Mouse (Mus musculus) intestine, postnatal 0 days (tissue): Measurements from ENCODE around the gene D630039A03Rik. TPM values are rescaled to one million over a fixed set of nuclear protein-coding genes. Genes with fewer than 3 reads are reported as not detected.
A peak's percentile ranks its signal among the peaks of the same experiment; 100 is the strongest.

Source experiments
- ATAC-seq: fragments of 200-750 bp; cut with Nextera tagmentation; 2 replicates; pipeline ENCODE4 v1.8.0; 2017; ENCODE audit warnings: mild to moderate bottlenecking, moderate TSS enrichment, moderate library complexity
- H3K27ac ChIP-seq: fragments of 300-500 bp; sonication (generic); 2 replicates; pipeline ENCODE4 v1.5.1; 2014; ENCODE audit warnings: mild to moderate bottlenecking, low read depth, low read length, moderate library complexity
- H3K27me3 ChIP-seq: fragments of 300-500 bp; sonication (generic); replicated peaks from 2 replicates; pipeline ENCODE4 v1.6.1; 2014; ENCODE audit warnings: low read length, mixed read lengths; ENCODE audit not compliant: control insufficient read depth, insufficient read depth
- H3K36me3 ChIP-seq: fragments of 300-500 bp; sonication (generic); 2 replicates; pipeline ENCODE4 v1.6.1; 2014; ENCODE audit warnings: mild to moderate bottlenecking, moderate library complexity; ENCODE audit not compliant: control insufficient read depth, insufficient read depth
- H3K4me1 ChIP-seq: fragments of 300-500 bp; sonication (generic); replicated peaks from 2 replicates; pipeline ENCODE4 v1.6.1; 2014; ENCODE audit warnings: antibody characterized with exemption, low read length, mixed read lengths; ENCODE audit not compliant: control insufficient read depth, insufficient read depth
- H3K4me2 ChIP-seq: fragments of 300-500 bp; sonication (generic); replicated peaks from 2 replicates; pipeline ENCODE4 v1.6.1; 2014; ENCODE audit warnings: low read depth, mild to moderate bottlenecking, moderate library complexity
- H3K4me3 ChIP-seq: fragments of 300-500 bp; sonication (generic); 2 replicates; pipeline ENCODE4 v1.5.1; 2014; ENCODE audit warnings: low read depth, low read length
- H3K9ac ChIP-seq: fragments of 300-500 bp; sonication (generic); 2 replicates; pipeline ENCODE4 v1.6.1; 2014; ENCODE audit warnings: mild to moderate bottlenecking, low read depth, low read length
- H3K9me3 ChIP-seq: fragments of 300-500 bp; sonication (generic); 2 replicates; pipeline ENCODE4 v1.6.1; 2016; ENCODE audit warnings: mixed run types; ENCODE audit not compliant: control insufficient read depth
- CTCF ChIP-seq: sonication (generic); IDR thresholded peaks from 2 replicates; pipeline ENCODE4 v1.5.1; 2016; ENCODE audit warnings: low read depth, mild to moderate bottlenecking, control low read depth, antibody characterized with exemption, moderate library complexity
- WGBS: fragments of 180-500 bp; shearing (Covaris S2); extraction: QIAGEN DNeasy Blood & Tissue Kit; methylation state at CpG from one replicate; pipeline ENCODE4 v1.1.7; 2014; 5-methylcytosine and 5-hydroxymethylcytosine counted together
- polyA plus RNA-seq: library from polyadenylated mRNA; unstranded; fragments of >200 nt; fragmentation: Nextera tagmentation; extraction: Ambion mirVana; gene quantifications from 2 replicates; pipeline ENCODE4 v1.2.1, GENCODE M21; 2015

D630039A03Rik gene
- polyA plus RNA-seq, 1 experiment from 2014 or later, result 6.6 TPM

- no peak for TF ChIP-seq CTCF
- no peak for ATAC-seq
- H3K36me3 ChIP-seq, result no peaks in the 10 kb centered on the region
- H3K4me3 ChIP-seq, result no peak overlapping the region
- no peaks in the 10 kb centered on the region for H3K27me3 ChIP-seq
- H3K4me1 ChIP-seq, result no peaks in the 10 kb centered on the region
- 41% methylated on average over 8 of the region's 8 CpGs for WGBS
- no peaks in the 10 kb centered on the region for H3K9me3 ChIP-seq
- H3K9ac ChIP-seq, result no peak overlapping the region
- no peak overlapping the region for H3K27ac ChIP-seq
- no peak overlapping the region for H3K4me2 ChIP-seq
Measured at GRCm38 (mm10) chr4:57919494-57920423, 3.7 kb upstream of the D630039A03Rik start.

- whole genome bisulfite sequencing, result 27% methylated on average over 4 of the region's 4 CpGs
- peak; percentile 58 for ATAC-seq
- H3K9ac ChIP-seq, result 0 out of 2 replicates have a peak overlapping the region, but pooled peaks have one; percentile 54
Measured at GRCm38 (mm10) chr4:57916711-57917110, 614 bp upstream of the D630039A03Rik start.

GRCm38 (mm10) chr4:57915216-57915965 lies 706 bp downstream of the D630039A03Rik start:
- H3K9ac ChIP-seq, result peak overlapping the region; percentile 54
- peak overlapping the region; percentile 42 for H3K4me3 ChIP-seq
- H3K9me3 ChIP-seq, result no peaks in the 10 kb centered on the region
- no peak for TF ChIP-seq CTCF
- ATAC-seq, result peak; percentile 45
- H3K36me3 ChIP-seq, result no peaks in the 10 kb centered on the region
- no peaks in the 10 kb centered on the region for H3K27me3 ChIP-seq
- WGBS, result 19% methylated on average over 17 of the region's 17 CpGs
- H3K4me2 ChIP-seq, result peak overlapping the region; percentile 68
- H3K27ac ChIP-seq, result peak overlapping the region; percentile 89
- 0 out of 2 replicates have a peak, but pooled peaks cover 2% of the 10 kb centered on the region for H3K4me1 ChIP-seq

More at GRCm38 (mm10) chr4:57916711-57917110, 614 bp upstream of the D630039A03Rik start:
- H3K27me3 ChIP-seq, result no peaks in the 10 kb centered on the region
- H3K9me3 ChIP-seq, result no peaks in the 10 kb centered on the region
- peak overlapping the region; percentile 68 for H3K4me2 ChIP-seq
- H3K4me3 ChIP-seq, result peak overlapping the region; percentile 42
- H3K4me1 ChIP-seq, result 0 out of 2 replicates have a peak, but pooled peaks cover 2% of the 10 kb centered on the region
- no peaks in the 10 kb centered on the region for H3K36me3 ChIP-seq
- H3K27ac ChIP-seq, result peak overlapping the region; percentile 89
- no peak for TF ChIP-seq CTCF

- peak; percentile 70 for TF ChIP-seq CTCF
- Histone ChIP-seq H3K9ac (peak overlapping the region; percentile 54), H3K4me1 (0 out of 2 replicates have a peak, but pooled peaks cover 2% of the 10 kb centered on the region), H3K27ac (peak overlapping the region; percentile 89; the same call in 1 of the 2 replicates), H3K27me3 (no peaks in the 10 kb centered on the region), H3K9me3 (no peaks in the 10 kb centered on the region), H3K4me2 (peak overlapping the region; percentile 68), H3K4me3 (peak overlapping the region; percentile 42), H3K36me3 (no peaks in the 10 kb centered on the region)
- peak; percentile 53 for ATAC-seq
- WGBS, result 34% methylated on average over 9 of the region's 10 CpGs
Measured at GRCm38 (mm10) chr4:57914193-57915190, 1.6 kb downstream of the D630039A03Rik start.

- Histone ChIP-seq H3K9me3 (no peaks in the 10 kb centered on the region), H3K27ac (no peak overlapping the region), H3K4me3 (no peak overlapping the region), H3K4me2 (peak overlapping the region; percentile 68), H3K36me3 (peaks cover 8% of the 10 kb centered on the region; the same call in 1 of the 2 replicates), H3K9ac (no peak overlapping the region), H3K27me3 (no peaks in the 10 kb centered on the region), H3K4me1 (0 out of 2 replicates have a peak, but pooled peaks cover 2% of the 10 kb centered on the region)
- no peak for ATAC-seq
- no peak for TF ChIP-seq CTCF
Measured at GRCm38 (mm10) chr4:57913021-57913420, 3.1 kb downstream of the D630039A03Rik start.
